Mouse (Mus musculus) hematopoietic stem cell, adult 5-6 weeks (primary cell): ENCODE measurements around the gene Lrrc28. TPM values are rescaled to one million over a fixed set of nuclear protein-coding genes. Genes with fewer than 3 reads are reported as not detected.
A peak's percentile ranks its signal among the peaks of the same experiment; 100 is the strongest.

Experiments used
- ATAC-seq, 2 experiments: fragments of 125-278 bp in 1 of 2; replicated peaks in 1 of 2; 2 replicates each; pipeline ENCODE4 v1.8.0; 2016 to 2017; ENCODE audit warnings: inconsistent platforms in 2 of 2, mild to moderate bottlenecking in 2 of 2, moderate number of reproducible peaks in 2 of 2, low read depth in 1 of 2, moderate TSS enrichment in 1 of 2; ENCODE audit not compliant: low FRiP score in 2 of 2, poor library complexity in 2 of 2, severe bottlenecking in 2 of 2, insufficient read depth in 1 of 2, low TSS enrichment in 1 of 2
- total RNA-seq: library from RNA; stranded (forward); fragments of 172-1452, 232-1000 nt; gene quantifications from 2 replicates; pipeline ENCODE4 v1.2.3, GENCODE M21; 2017

The Lrrc28 gene
- total RNA-seq = 20.6 and 26.0 TPM in 2 replicates

GRCm38 (mm10) chr7:67644833-67645680, at the start of gene Lrrc28:
TSS of gene Lrrc28 (minus strand) at chr7:67645268.
- peak; percentile 97 for ATAC-seq

GRCm38 (mm10) chr7:67692791-67693538, 47.9 kb upstream of the Lrrc28 start:
- no peak for ATAC-seq

GRCm38 (mm10) chr7:67692141-67692540, 47.1 kb upstream of the Lrrc28 start:
- no peak for ATAC-seq

- no peak for ATAC-seq
Observed at GRCm38 (mm10) chr7:67691036-67691435, 46.0 kb upstream of the Lrrc28 start.

- no peak for ATAC-seq
Observed at GRCm38 (mm10) chr7:67689793-67690192, 44.7 kb upstream of the Lrrc28 start.

- ATAC-seq = no peak
Observed at GRCm38 (mm10) chr7:67688281-67688680, 43.2 kb upstream of the Lrrc28 start.

- no peak for ATAC-seq
Observed at GRCm38 (mm10) chr7:67686545-67686944, 41.5 kb upstream of the Lrrc28 start.

GRCm38 (mm10) chr7:67683006-67683405, 37.9 kb upstream of the Lrrc28 start:
- ATAC-seq = no peak

GRCm38 (mm10) chr7:67681078-67681477, 36.0 kb upstream of the Lrrc28 start:
- ATAC-seq = no peak

GRCm38 (mm10) chr7:67678878-67679499, 33.9 kb upstream of the Lrrc28 start:
- ATAC-seq = no peak

- ATAC-seq = no peak
Observed at GRCm38 (mm10) chr7:67673656-67674055, 28.6 kb upstream of the Lrrc28 start.

- ATAC-seq = peak; percentile 84 to 90
Observed at GRCm38 (mm10) chr7:67672650-67673049, 27.6 kb upstream of the Lrrc28 start.

- no peak for ATAC-seq
Observed at GRCm38 (mm10) chr7:67670965-67671364, 25.9 kb upstream of the Lrrc28 start.

- no peak for ATAC-seq
Observed at GRCm38 (mm10) chr7:67663981-67664694, 19.1 kb upstream of the Lrrc28 start.

- no peak for ATAC-seq
Observed at GRCm38 (mm10) chr7:67662424-67662823, 17.4 kb upstream of the Lrrc28 start.

GRCm38 (mm10) chr7:67658110-67658509, 13.0 kb upstream of the Lrrc28 start:
- ATAC-seq = no peak

- ATAC-seq = no peak
Observed at GRCm38 (mm10) chr7:67655186-67655585, 10.1 kb upstream of the Lrrc28 start.
